Mouse (Mus musculus) monocyte, adult 59 days (primary cell): ENCODE data around the gene Cul4a. TPM values are rescaled to one million over a fixed set of nuclear protein-coding genes. Genes with fewer than 3 reads are reported as not detected.

Source experiments
- total RNA-seq, 2 experiments: library from RNA; stranded (reverse); gene quantifications; one replicate each; pipeline ENCODE4 v1.2.4; 2023

The Cul4a gene
- 10 to 100 TPM; 38.7 to 49.9 TPM for total RNA-seq

DNA sequence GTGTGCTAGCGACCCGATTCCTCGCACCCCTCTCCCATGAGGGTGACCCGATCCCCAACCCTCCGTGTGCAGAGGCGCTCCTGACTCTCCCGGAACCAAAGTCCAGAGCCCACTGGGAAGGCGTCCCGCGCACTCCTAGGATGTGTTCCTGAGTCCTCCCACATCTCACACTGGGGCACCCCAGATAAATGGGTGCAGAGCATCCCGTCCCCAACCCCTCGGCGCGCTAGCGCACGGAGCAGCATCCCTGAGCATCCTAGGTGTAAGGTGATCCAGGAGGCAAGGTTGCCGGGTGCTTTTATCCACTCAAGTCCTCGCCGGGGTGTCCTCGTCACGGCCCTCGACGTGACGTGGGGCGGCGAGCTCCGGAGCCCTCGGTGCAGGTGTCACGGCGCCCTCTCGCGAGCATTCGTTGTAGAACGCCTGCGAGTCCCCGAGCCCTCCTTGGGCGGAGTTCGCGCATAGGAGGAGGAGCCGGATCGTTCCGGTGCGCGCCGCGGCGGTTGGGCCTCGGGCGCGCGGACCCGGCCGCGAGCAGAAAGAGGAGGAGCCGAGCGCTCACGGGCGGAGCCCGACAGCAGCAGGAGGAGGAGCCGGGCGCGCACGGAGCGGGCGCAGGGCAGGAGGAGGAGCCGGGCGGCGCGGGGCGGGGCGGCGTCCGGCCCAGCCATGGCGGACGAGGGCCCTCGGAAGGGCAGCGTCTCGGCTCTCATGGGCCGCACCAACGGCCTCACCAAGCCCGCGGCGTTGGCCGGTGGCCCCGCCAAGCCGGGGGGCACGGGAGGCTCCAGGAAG is at the start of gene Cul4a, which contains the start of gene Pcid2:
Gene Cul4a (plus strand): TSS at position 535 of the 795 bp plus-strand sequence.
Gene Pcid2 (minus strand): TSS at position 373 of the 795 bp plus-strand sequence.

DNA sequence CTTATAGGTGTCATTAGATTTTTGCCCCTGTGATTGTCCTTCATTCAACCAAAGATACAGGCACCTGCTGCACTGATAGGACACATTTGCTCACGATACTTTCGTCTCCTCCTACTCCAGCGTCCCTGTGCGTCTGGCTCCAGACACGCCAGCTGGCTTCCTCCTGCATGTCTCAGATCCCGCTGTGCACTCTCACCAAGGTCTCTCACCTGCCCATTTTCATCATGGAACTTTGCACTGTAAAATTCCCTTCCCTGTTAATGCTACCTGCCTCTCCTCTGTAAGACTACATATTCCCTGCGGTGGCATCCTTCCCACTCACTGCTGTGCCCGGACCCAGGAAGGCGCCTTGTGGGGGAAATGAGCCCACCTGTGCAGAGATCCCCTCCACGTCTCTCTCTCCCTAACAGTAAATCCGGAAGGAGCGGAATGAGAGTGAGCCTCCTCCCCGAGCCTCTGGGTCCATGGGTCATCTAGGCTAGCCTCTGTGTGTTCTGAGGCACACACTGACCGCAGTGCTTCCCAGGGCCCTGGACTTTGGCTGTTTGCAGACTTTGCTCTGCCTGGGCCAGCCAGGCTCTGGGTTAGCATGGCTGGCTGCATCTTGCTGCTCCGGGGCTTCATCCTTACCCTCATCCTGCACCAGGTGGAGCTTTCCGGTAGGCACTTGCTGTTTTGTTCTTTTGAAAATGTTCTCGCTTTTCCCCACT is 44.8 kb upstream of the Cul4a start, which contains the start of gene Proz:
Gene Proz (plus strand): TSS at position 474 of the 710 bp plus-strand sequence.

DNA sequence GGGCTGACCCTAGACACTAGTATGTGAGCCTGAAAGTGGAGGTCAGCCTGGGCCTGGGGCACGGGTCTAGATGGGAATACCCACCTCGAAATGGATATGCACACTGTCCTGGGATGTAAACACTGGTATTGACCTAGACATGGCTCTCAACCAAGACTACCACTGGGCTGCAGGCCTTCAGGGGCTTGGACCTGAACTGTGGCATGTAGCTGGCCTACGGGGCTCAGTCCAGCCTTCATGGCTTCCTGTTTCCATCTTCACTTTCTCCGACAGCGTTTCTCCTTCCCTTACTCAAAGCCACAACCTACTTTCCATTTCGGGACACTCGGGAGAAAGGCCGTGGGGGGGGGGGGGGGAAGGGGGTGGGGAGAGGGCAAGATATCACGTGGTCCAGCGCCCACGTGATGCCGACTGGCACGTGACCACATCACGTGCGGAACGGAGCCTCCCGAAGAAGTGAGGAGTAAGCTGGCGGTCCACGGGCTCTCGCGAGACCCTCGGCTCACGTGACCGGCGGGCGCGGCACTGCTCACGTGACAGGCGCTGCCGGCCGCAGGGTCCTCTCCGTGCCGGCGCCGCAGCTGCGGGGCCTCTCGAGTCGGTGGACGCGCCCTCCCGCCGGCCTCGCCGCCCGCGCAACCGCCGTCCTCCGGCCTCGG is 53.4 kb downstream of the Cul4a start, which contains the start of gene Lamp1:
Gene Lamp1 (plus strand): TSS at position 444 of the 659 bp plus-strand sequence.

Other genes with a start within 250 kb of the Cul4a start
- 10 to 100 TPM; 10.6 to 11.8 TPM for gene Mcf2l, start 231.8 kb upstream of the Cul4a start, total RNA-seq
- 1 to 10 TPM; 1.8 to 2.7 TPM for gene F7, start 79.6 kb upstream of the Cul4a start, total RNA-seq
- 10 to 100 TPM; 69.0 to 89.1 TPM for gene F10, start 68.3 kb upstream of the Cul4a start, total RNA-seq
- under 1 TPM in 1 of 2 experiments, not detected in 1; 0.29 TPM for gene Proz, start 44.7 kb upstream of the Cul4a start, total RNA-seq
- 10 to 100 TPM; 24.9 to 28.8 TPM for gene Pcid2, start 162 bp upstream of the Cul4a start, total RNA-seq
- 100 to 1,000 TPM; 702 to 772 TPM for gene Lamp1, start 53.5 kb downstream of the Cul4a start, total RNA-seq
- gene Grtp1, start 95.0 kb downstream of the Cul4a start, total RNA-seq: not detected
- gene Adprhl1, start 148.5 kb downstream of the Cul4a start, total RNA-seq: not detected
- gene Dcun1d2, start 182.5 kb downstream of the Cul4a start, total RNA-seq: 10 to 100 TPM; 12.9 to 18.5 TPM
- 10 to 100 TPM; 26.8 to 29.1 TPM for gene Tmco3, start 182.6 kb downstream of the Cul4a start, total RNA-seq
- 10 to 100 TPM; 33.9 to 34.6 TPM for gene Tfdp1, start 233.1 kb downstream of the Cul4a start, total RNA-seq